Mouse (Mus musculus): ENCODE data around the gene Amotl2. TPM values are rescaled to one million over a fixed set of nuclear protein-coding genes. Genes with fewer than 3 reads are reported as not detected.
A peak's percentile ranks its signal among the peaks of the same experiment; 100 is the strongest.

Amotl2 gene
- total and polyA plus RNA-seq, 3 experiments, result not detected

DNA sequence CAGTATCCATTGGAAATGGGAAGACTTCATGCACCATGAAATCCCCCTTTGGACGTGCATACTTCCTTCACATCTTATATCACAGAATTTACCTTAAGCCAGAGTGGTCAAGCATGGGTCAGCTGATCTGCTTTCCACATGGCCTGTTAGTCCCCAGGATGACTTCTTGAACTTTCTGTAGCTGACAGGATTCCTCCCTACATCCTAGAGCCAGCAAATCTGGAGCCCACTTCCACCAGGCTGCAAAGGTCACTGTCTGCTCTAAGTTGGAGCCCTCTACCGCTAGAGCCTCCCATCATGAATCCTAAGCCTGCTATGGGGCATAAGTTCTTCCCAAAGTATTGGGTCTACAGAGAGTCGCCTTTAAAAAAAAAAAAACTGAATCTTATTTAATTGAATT, 18.8 kb downstream of the Amotl2 start:
- H3K27ac ChIP-seq (ENCODE audit: control insufficient read depth, low read depth, low read length), result no peak overlapping the region
- no peak overlapping the region for H3K9ac ChIP-seq (ENCODE audit: control insufficient read depth, low read depth, low read length, poor library complexity, severe bottlenecking)

DNA sequence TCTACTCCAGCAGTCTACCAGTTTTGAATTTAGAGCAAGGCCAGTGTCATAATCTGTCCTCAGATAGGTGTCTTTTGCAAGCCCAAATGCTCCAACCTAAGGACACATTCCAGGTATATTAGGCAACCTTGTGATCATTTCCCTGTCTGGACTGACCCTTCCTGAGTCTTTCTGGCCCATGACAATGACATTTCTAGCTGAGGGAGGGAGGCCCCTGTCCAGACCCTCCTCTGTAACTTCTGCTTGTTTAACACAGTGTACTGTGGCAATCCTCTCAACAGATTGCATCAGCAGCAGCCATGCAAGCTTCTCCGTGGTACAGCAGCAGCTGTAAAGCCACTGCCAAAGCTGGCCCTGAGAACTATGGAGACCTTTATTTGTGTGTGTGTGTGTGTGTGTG, 19.5 kb downstream of the Amotl2 start:
- no peak overlapping the region for H3K4me3 ChIP-seq (ENCODE audit: control insufficient read depth in 1 of 2, insufficient read depth in 1 of 2, low read depth in 2 of 2, low read length in 2 of 2)
- H3K4me1 ChIP-seq (ENCODE audit: control insufficient read depth in 1 of 2, insufficient read depth in 2 of 2, low read length in 2 of 2), result no peaks in the 10 kb centered on the region
- peak; percentile 13 for DNase-seq (ENCODE audit: low read depth, low spot score)
- TF ChIP-seq KAT2A (conservative IDR thresholded peaks at IDR 0.05; ENCODE audit: low read depth, low read length) (no peak), MAFK (IDR thresholded peaks at IDR 0.05; ENCODE audit: borderline replicate concordance, low read depth, low read length) (no peak), RCOR1 (IDR thresholded peaks at IDR 0.05; ENCODE audit: low read depth, low read length) (no peak), NELFE (IDR thresholded peaks at IDR 0.05; ENCODE audit: low read depth, low read length) (no peak), TCF12 (IDR thresholded peaks at IDR 0.05; ENCODE audit: low read depth, low read length) (no peak), ELF1 (IDR thresholded peaks at IDR 0.05; ENCODE audit: low read depth, low read length) (no peak), NRF1 (IDR thresholded peaks at IDR 0.05; ENCODE audit: insufficient read depth, low read depth, low read length, poor library complexity, severe bottlenecking) (no peak), SMC3 (IDR thresholded peaks at IDR 0.05; ENCODE audit: low read depth, low read length) (no peak), SIN3A (IDR thresholded peaks at IDR 0.05; ENCODE audit: low read length) (no peak), MAZ (IDR thresholded peaks at IDR 0.05; ENCODE audit: low read depth, low read length) (no peak), ZNF384 (IDR thresholded peaks at IDR 0.05; ENCODE audit: low read depth, low read length) (no peak)
- H3K27me3 ChIP-seq (ENCODE audit: control insufficient read depth in 1 of 2, insufficient read depth in 2 of 2, low read length in 2 of 2), result no peaks in the 10 kb centered on the region
- no peaks in the 10 kb centered on the region for H3K9me3 ChIP-seq (replicated peaks; ENCODE audit: insufficient read depth, low read length)
- no peak overlapping the region; the same call in 1 of the 2 replicates for H3K9ac ChIP-seq (ENCODE audit: control insufficient read depth, low read depth, low read length, poor library complexity, severe bottlenecking)
- H3K79me2 ChIP-seq (ENCODE audit: control insufficient read depth, insufficient read depth, low read length, poor library complexity), result no peaks in the 10 kb centered on the region
- no peak overlapping the region for H3K27ac ChIP-seq (ENCODE audit: control insufficient read depth, low read depth, low read length)
- H3K36me3 ChIP-seq (ENCODE audit: control insufficient read depth in 1 of 2, insufficient read depth in 2 of 2, low read length in 2 of 2), result no peaks in the 10 kb centered on the region

More for the DNA sequence above, 18.8 kb downstream of the Amotl2 start:
- H3K27me3 ChIP-seq (ENCODE audit: control insufficient read depth in 1 of 2, insufficient read depth in 2 of 2, low read length in 2 of 2), result no peaks in the 10 kb centered on the region
- no peaks in the 10 kb centered on the region for H3K4me1 ChIP-seq (ENCODE audit: control insufficient read depth in 1 of 2, insufficient read depth in 2 of 2, low read length in 2 of 2)
- H3K36me3 ChIP-seq (ENCODE audit: control insufficient read depth in 1 of 2, insufficient read depth in 2 of 2, low read length in 2 of 2), result no peaks in the 10 kb centered on the region
- TF ChIP-seq TAL1 (IDR thresholded peaks at IDR 0.05; ENCODE audit: low read length) (no peak), POLR2AphosphoS2 (IDR thresholded peaks at IDR 0.05; ENCODE audit: low read length) (no peak), RCOR1 (IDR thresholded peaks at IDR 0.05; ENCODE audit: low read depth, low read length) (no peak), ZC3H11A (IDR thresholded peaks at IDR 0.05; ENCODE audit: low read depth, low read length) (no peak)
- H3K79me2 ChIP-seq (ENCODE audit: control insufficient read depth, insufficient read depth, low read length, poor library complexity), result no peaks in the 10 kb centered on the region
- no peak for DNase-seq (ENCODE audit: low read depth, low spot score)
- no peaks in the 10 kb centered on the region for H3K9me3 ChIP-seq (replicated peaks; ENCODE audit: insufficient read depth, low read length)
- no peak overlapping the region for H3K4me3 ChIP-seq (ENCODE audit: control insufficient read depth in 1 of 2, insufficient read depth in 1 of 2, low read depth in 2 of 2, low read length in 2 of 2)

GRCm38 (mm10) chr9:102737405-102737804, 20.9 kb downstream of the Amotl2 start:
- H3K4me1 ChIP-seq (ENCODE audit: control insufficient read depth in 1 of 2, insufficient read depth in 2 of 2, low read length in 2 of 2), result no peaks in the 10 kb centered on the region
- H3K27ac ChIP-seq (ENCODE audit: control insufficient read depth, low read depth, low read length), result no peak overlapping the region
- no peaks in the 10 kb centered on the region for H3K27me3 ChIP-seq (ENCODE audit: control insufficient read depth in 1 of 2, insufficient read depth in 2 of 2, low read length in 2 of 2)
- H3K36me3 ChIP-seq (ENCODE audit: control insufficient read depth in 1 of 2, insufficient read depth in 2 of 2, low read length in 2 of 2), result no peaks in the 10 kb centered on the region
- no peak for DNase-seq (ENCODE audit: low read depth, low spot score)
- H3K4me3 ChIP-seq (ENCODE audit: control insufficient read depth in 1 of 2, insufficient read depth in 1 of 2, low read depth in 2 of 2, low read length in 2 of 2), result no peak overlapping the region
- H3K9ac ChIP-seq (ENCODE audit: control insufficient read depth, low read depth, low read length, poor library complexity, severe bottlenecking), result no peak overlapping the region
- H3K9me3 ChIP-seq (replicated peaks; ENCODE audit: insufficient read depth, low read length), result no peaks in the 10 kb centered on the region
- no peak for TF ChIP-seq NELFE (IDR thresholded peaks at IDR 0.05; ENCODE audit: low read depth, low read length)
- TF ChIP-seq TAL1 (IDR thresholded peaks at IDR 0.05; ENCODE audit: low read length), result no peak
- no peak for TF ChIP-seq EP300 (IDR thresholded peaks at IDR 0.05; ENCODE audit: low read depth in 1 of 2, low read length in 2 of 2)
- no peak for TF ChIP-seq MYB (IDR thresholded peaks at IDR 0.05; ENCODE audit: low read depth, low read length)
- TF ChIP-seq POLR2A (IDR thresholded peaks at IDR 0.05; ENCODE audit: control insufficient read depth in 1 of 2, insufficient read depth in 1 of 2, low read depth in 1 of 2, low read length in 2 of 2, poor library complexity in 1 of 2), result no peak
- no peak for TF ChIP-seq BHLHE40 (IDR thresholded peaks at IDR 0.05; ENCODE audit: borderline replicate concordance, low read depth, low read length)
- no peak for TF ChIP-seq GABPA (IDR thresholded peaks at IDR 0.05; ENCODE audit: low read depth, low read length)
- no peak for TF ChIP-seq MAX (IDR thresholded peaks at IDR 0.05; ENCODE audit: low read length)
- TF ChIP-seq HCFC1 (IDR thresholded peaks at IDR 0.05; ENCODE audit: low read depth, low read length), result no peak
- TF ChIP-seq KAT2A (conservative IDR thresholded peaks at IDR 0.05; ENCODE audit: low read depth, low read length), result no peak
- no peak for TF ChIP-seq SIN3A (IDR thresholded peaks at IDR 0.05; ENCODE audit: low read length)
- TF ChIP-seq CTCF (IDR thresholded peaks at IDR 0.05 in 2 of 3, conservative IDR thresholded peaks at IDR 0.05 in 1 of 3; ENCODE audit: control insufficient read depth in 1 of 3, insufficient read depth in 1 of 3, low read depth in 2 of 3, low read length in 3 of 3, poor library complexity in 1 of 3, severe bottlenecking in 1 of 3), result no peak
- no peak for TF ChIP-seq ZNF384 (IDR thresholded peaks at IDR 0.05; ENCODE audit: low read depth, low read length)
- no peak for TF ChIP-seq USF2 (IDR thresholded peaks at IDR 0.05; ENCODE audit: borderline replicate concordance in 1 of 2, insufficient read depth in 1 of 2, low read depth in 1 of 2, low read length in 2 of 2)
- no peak for TF ChIP-seq ZKSCAN1 (IDR thresholded peaks at IDR 0.05; ENCODE audit: low read depth, low read length)
- TF ChIP-seq JUND (IDR thresholded peaks at IDR 0.05; ENCODE audit: low read depth, low read length), result no peak
- no peak for TF ChIP-seq MEF2A (IDR thresholded peaks at IDR 0.05; ENCODE audit: extremely low read depth, insufficient replicate concordance, low read depth, low read length, poor library complexity, severe bottlenecking)
- no peaks in the 10 kb centered on the region for H3K79me2 ChIP-seq (ENCODE audit: control insufficient read depth, insufficient read depth, low read length, poor library complexity)

Data from MEL (cell line).